Mouse (Mus musculus) midbrain, postnatal 0 days (tissue): ENCODE results near the gene Ctnna2. TPM values are rescaled to one million over a fixed set of nuclear protein-coding genes. Genes with fewer than 3 reads are reported as not detected.

Experiments used
- ATAC-seq: fragments of 200-750 bp; cut with Nextera tagmentation; 2 replicates; pipeline ENCODE4 v1.8.0; 2017; ENCODE audit warnings: moderate number of reproducible peaks, mild to moderate bottlenecking, moderate TSS enrichment, moderate library complexity; ENCODE audit not compliant: low FRiP score
- DNase-seq: peaks from one replicate; pipeline ENCODE4 v3.0.0-alpha.2; 2015; ENCODE audit warnings: low spot score
- H3K27ac ChIP-seq: fragments of 300-500 bp; sonication (generic); 2 replicates; pipeline ENCODE4 v1.5.1; 2014; ENCODE audit warnings: low read depth, mild to moderate bottlenecking, low read length, mixed read lengths
- H3K27me3 ChIP-seq: fragments of 300-500 bp; sonication (generic); 2 replicates; pipeline ENCODE4 v1.6.1; 2014; ENCODE audit warnings: low read length, control low read depth, mixed read lengths; ENCODE audit not compliant: insufficient read depth
- H3K36me3 ChIP-seq: fragments of 300-500 bp; sonication (generic); 2 replicates; pipeline ENCODE4 v1.6.1; 2014; ENCODE audit warnings: low read length, control low read depth, mixed read lengths; ENCODE audit not compliant: insufficient read depth
- H3K4me1 ChIP-seq: fragments of 300-500 bp; sonication (generic); 2 replicates; pipeline ENCODE4 v1.6.1; 2014; ENCODE audit warnings: mild to moderate bottlenecking, control low read depth, antibody characterized with exemption, low read length, mixed read lengths; ENCODE audit not compliant: insufficient read depth
- H3K4me2 ChIP-seq: fragments of 300-500 bp; sonication (generic); 2 replicates; pipeline ENCODE4 v1.6.1; 2014; ENCODE audit warnings: low read depth, mild to moderate bottlenecking, low read length, mixed read lengths; ENCODE audit not compliant: poor library complexity, severe bottlenecking
- H3K4me3 ChIP-seq: fragments of 300-500 bp; sonication (generic); 2 replicates; pipeline ENCODE4 v1.5.1; 2014; ENCODE audit warnings: low read depth, mild to moderate bottlenecking, low read length, moderate library complexity
- H3K9ac ChIP-seq: fragments of 300-500 bp; sonication (generic); replicated peaks from 2 replicates; pipeline ENCODE4 v1.6.1; 2014; ENCODE audit warnings: mild to moderate bottlenecking, low read length, moderate library complexity, mixed read lengths; ENCODE audit not compliant: poor library complexity, severe bottlenecking
- H3K9me3 ChIP-seq: fragments of 300-500 bp; sonication (generic); 2 replicates; pipeline ENCODE4 v1.6.1; 2016; ENCODE audit warnings: low read length, control low read depth
- CTCF ChIP-seq: IDR thresholded peaks from 2 replicates; pipeline ENCODE4 v1.5.1; 2016; ENCODE audit warnings: antibody characterized with exemption, mild to moderate bottlenecking
- WGBS: fragments of 180-500 bp; shearing (Covaris S2); extraction: QIAGEN DNeasy Blood & Tissue Kit; methylation state at CpG from one replicate; pipeline ENCODE4 v1.1.7; 2014; 5-methylcytosine and 5-hydroxymethylcytosine counted together
- polyA plus RNA-seq: library from polyadenylated mRNA; unstranded; fragments of >200 nt; fragmentation: Nextera tagmentation; extraction: Ambion mirVana; gene quantifications from 2 replicates; pipeline ENCODE4 v1.2.1, GENCODE M21; 2015
- total RNA-seq: library from RNA; depleted of rRNA; stranded (reverse); fragments of >200 nt; gene quantifications from 2 replicates; pipeline ENCODE4 v1.2.3, GENCODE M21; 2014

Ctnna2 gene
- total and polyA plus RNA-seq, 2 experiments from 2014 or later = 108 to 208 TPM

GRCm38 (mm10) chr6:77373132-77373531 is 606.4 kb downstream of the Ctnna2 start:
- Histone ChIP-seq H3K27ac (no peak overlapping the region), H3K9me3 (no peaks in the 10 kb centered on the region), H3K27me3 (no peaks in the 10 kb centered on the region), H3K36me3 (no peaks in the 10 kb centered on the region), H3K4me3 (no peak overlapping the region), H3K4me2 (no peak overlapping the region), H3K9ac (no peak overlapping the region), H3K4me1 (no peaks in the 10 kb centered on the region)
- no peak for TF ChIP-seq CTCF
- DNase-seq = no peak
- no peak for ATAC-seq
- WGBS = 65% methylated on average over 5 of the region's 5 CpGs

GRCm38 (mm10) chr6:77371147-77371546 is 608.4 kb downstream of the Ctnna2 start:
- H3K27ac ChIP-seq = no peak overlapping the region
- no peaks in the 10 kb centered on the region for H3K27me3 ChIP-seq
- TF ChIP-seq CTCF = no peak
- no peak overlapping the region for H3K4me3 ChIP-seq
- H3K36me3 ChIP-seq = no peaks in the 10 kb centered on the region
- H3K9ac ChIP-seq = no peak overlapping the region
- no peaks in the 10 kb centered on the region for H3K9me3 ChIP-seq
- H3K4me1 ChIP-seq = no peaks in the 10 kb centered on the region
- 88% methylated on average over 2 of the region's 2 CpGs for WGBS
- ATAC-seq (no peak), DNase-seq (no peak)
- H3K4me2 ChIP-seq = no peak overlapping the region

- H3K9ac ChIP-seq = no peak overlapping the region
- no peak overlapping the region for H3K27ac ChIP-seq
- WGBS = 76% methylated on average over 6 of the region's 6 CpGs
- DNase-seq = no peak
- H3K4me1 ChIP-seq = no peaks in the 10 kb centered on the region
- H3K4me3 ChIP-seq = no peak overlapping the region
- no peaks in the 10 kb centered on the region for H3K9me3 ChIP-seq
- H3K36me3 ChIP-seq = no peaks in the 10 kb centered on the region
- H3K27me3 ChIP-seq = no peaks in the 10 kb centered on the region
- no peak overlapping the region for H3K4me2 ChIP-seq
- ATAC-seq = no peak
- no peak for TF ChIP-seq CTCF
Observed at GRCm38 (mm10) chr6:77358471-77358837, 621.0 kb downstream of the Ctnna2 start.

GRCm38 (mm10) chr6:77357748-77358470 is 621.6 kb downstream of the Ctnna2 start:
- 49% methylated on average over 9 of the region's 9 CpGs for WGBS
- H3K4me1 ChIP-seq = no peaks in the 10 kb centered on the region
- DNase-seq = peak; percentile 63
- H3K9ac ChIP-seq = no peak overlapping the region
- no peaks in the 10 kb centered on the region for H3K36me3 ChIP-seq
- ATAC-seq = no peak
- no peak overlapping the region for H3K4me2 ChIP-seq
- no peaks in the 10 kb centered on the region for H3K27me3 ChIP-seq
- no peaks in the 10 kb centered on the region for H3K9me3 ChIP-seq
- TF ChIP-seq CTCF = no peak
- H3K27ac ChIP-seq = no peak overlapping the region
- H3K4me3 ChIP-seq = no peak overlapping the region

GRCm38 (mm10) chr6:77354826-77355225 is 624.7 kb downstream of the Ctnna2 start:
- H3K4me3 ChIP-seq = no peak overlapping the region
- no peak overlapping the region for H3K9ac ChIP-seq
- no peaks in the 10 kb centered on the region for H3K4me1 ChIP-seq
- H3K9me3 ChIP-seq = no peaks in the 10 kb centered on the region
- no peaks in the 10 kb centered on the region for H3K36me3 ChIP-seq
- ATAC-seq = no peak
- H3K27me3 ChIP-seq = no peaks in the 10 kb centered on the region
- no peak overlapping the region for H3K27ac ChIP-seq
- H3K4me2 ChIP-seq = no peak overlapping the region
- DNase-seq = no peak
- 39% methylated on average over 1 of the region's 1 CpGs for WGBS
- no peak for TF ChIP-seq CTCF

GRCm38 (mm10) chr6:77343781-77344180 is 635.7 kb downstream of the Ctnna2 start:
- H3K4me3 ChIP-seq = no peak overlapping the region
- H3K36me3 ChIP-seq = no peaks in the 10 kb centered on the region
- no peak for TF ChIP-seq CTCF

More at GRCm38 (mm10) chr6:77343781-77344180, 635.7 kb downstream of the Ctnna2 start:
- ATAC-seq = no peak
- Histone ChIP-seq H3K4me1 (no peaks in the 10 kb centered on the region), H3K4me2 (no peak overlapping the region), H3K27me3 (no peaks in the 10 kb centered on the region), H3K27ac (no peak overlapping the region), H3K9me3 (no peaks in the 10 kb centered on the region), H3K9ac (no peak overlapping the region)
- no peak for DNase-seq
